Mouse (Mus musculus) G1E (cell line): ENCODE measurements around the gene S1pr5.

Experiments used
- CTCF ChIP-seq: IDR thresholded peaks from 2 replicates; pipeline ENCODE4 v1.5.1; 2012; ENCODE audit warnings: low read depth, low read length, inconsistent platforms, mixed read lengths
- TAL1 ChIP-seq: conservative IDR thresholded peaks from 2 replicates; pipeline ENCODE4 v1.6.1; 2012; ENCODE audit warnings: low read depth, low read length, inconsistent platforms, mixed read lengths

DNA sequence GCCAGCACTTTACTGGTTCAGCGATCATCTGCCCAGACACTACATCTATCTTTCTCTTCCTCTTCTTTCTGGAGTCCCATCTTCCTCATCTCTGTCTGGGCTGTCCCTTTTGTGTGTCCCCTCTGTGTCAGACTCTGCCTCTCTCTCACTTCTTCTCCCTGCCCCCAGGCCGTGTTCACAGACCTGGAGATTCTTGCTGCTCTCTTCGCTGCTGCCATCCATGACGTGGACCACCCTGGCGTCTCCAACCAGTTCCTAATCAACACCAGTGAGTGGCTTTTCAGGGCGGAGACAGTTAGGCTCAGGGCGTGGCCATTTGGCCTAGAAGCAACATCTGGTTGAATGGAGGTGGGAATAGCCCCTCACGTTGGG is 44.1 kb downstream of the S1pr5 start:
- no peak for TF ChIP-seq CTCF
- no peak for TF ChIP-seq TAL1
